Mouse (Mus musculus): ENCODE measurements around the gene Tmem198b. TPM values are rescaled to one million over a fixed set of nuclear protein-coding genes. Genes with fewer than 3 reads are reported as not detected.
"Not testable (repeated sequence)": the region's sequence is repeated elsewhere in the genome, so short reads cannot be mapped to it uniquely, and the experiment has no call there.

Tmem198b gene
- polyA plus RNA-seq, 1 experiment from 2014 or later: 14.2 TPM

GRCm38 (mm10) chr10:128837400-128837799 is 33.2 kb upstream of the Tmem198b start:
- no peak overlapping the region for H3K4me3 ChIP-seq (ENCODE audit: low read depth, low read length)

GRCm38 (mm10) chr10:128823821-128824220 is 19.7 kb upstream of the Tmem198b start:
- H3K9me3 ChIP-seq (replicated peaks; ENCODE audit: control insufficient read depth, low read length): no peaks in the 10 kb centered on the region
- H3K4me2 ChIP-seq (ENCODE audit: low read depth, low read length): no peak overlapping the region
- no peak overlapping the region for H3K4me3 ChIP-seq (ENCODE audit: low read depth, low read length)
- WGBS: 95% methylated on average over 9 of the region's 9 CpGs
- H3K9ac ChIP-seq (replicated peaks; ENCODE audit: low read length): no peak overlapping the region
- H3K36me3 ChIP-seq (replicated peaks; ENCODE audit: control insufficient read depth, insufficient read depth, low read depth, low read length): peaks cover 1% of the 10 kb centered on the region
- DNase-seq (ENCODE audit: low spot score) (no peak), ATAC-seq (replicated peaks; ENCODE audit: insufficient number of reproducible peaks, low FRiP score, low TSS enrichment, low read depth) (no peak)
- no peak overlapping the region for H3K27ac ChIP-seq (replicated peaks; ENCODE audit: low read depth, low read length)
- H3K27me3 ChIP-seq (ENCODE audit: control insufficient read depth, insufficient read depth, low read length): no peaks in the 10 kb centered on the region
- H3K4me1 ChIP-seq (ENCODE audit: control insufficient read depth, insufficient read depth, low read length): no peaks in the 10 kb centered on the region

More at GRCm38 (mm10) chr10:128837400-128837799, 33.2 kb upstream of the Tmem198b start:
- Histone ChIP-seq H3K27ac (replicated peaks; ENCODE audit: low read depth, low read length) (no peak overlapping the region), H3K4me1 (ENCODE audit: control insufficient read depth, insufficient read depth, low read length) (no peaks in the 10 kb centered on the region), H3K4me2 (ENCODE audit: low read depth, low read length) (no peak overlapping the region), H3K27me3 (ENCODE audit: control insufficient read depth, insufficient read depth, low read length) (no peaks in the 10 kb centered on the region), H3K36me3 (replicated peaks; ENCODE audit: control insufficient read depth, insufficient read depth, low read depth, low read length) (peaks cover 2% of the 10 kb centered on the region; the same call in 1 of the 2 replicates), H3K9ac (replicated peaks; ENCODE audit: low read length) (no peak overlapping the region), H3K9me3 (replicated peaks; ENCODE audit: control insufficient read depth, low read length) (no peaks in the 10 kb centered on the region)
- DNase-seq (ENCODE audit: low spot score): no peak
- ATAC-seq (replicated peaks; ENCODE audit: insufficient number of reproducible peaks, low FRiP score, low TSS enrichment, low read depth): no peak

- not testable (repeated sequence) for H3K9me3 ChIP-seq (replicated peaks; ENCODE audit: control insufficient read depth, low read length); H3K27me3 ChIP-seq (ENCODE audit: control insufficient read depth, insufficient read depth, low read length); H3K36me3 ChIP-seq (replicated peaks; ENCODE audit: control insufficient read depth, insufficient read depth, low read depth, low read length); H3K27ac ChIP-seq (replicated peaks; ENCODE audit: low read depth, low read length); DNase-seq (ENCODE audit: low spot score); H3K9ac ChIP-seq (replicated peaks; ENCODE audit: low read length); H3K4me1 ChIP-seq (ENCODE audit: control insufficient read depth, insufficient read depth, low read length); ATAC-seq (replicated peaks; ENCODE audit: insufficient number of reproducible peaks, low FRiP score, low TSS enrichment, low read depth)
- Histone ChIP-seq H3K4me3 (ENCODE audit: low read depth, low read length) (peak overlapping the region; percentile 87), H3K4me2 (ENCODE audit: low read depth, low read length) (peak overlapping the region; percentile 79)
- 77% methylated on average over 4 of the region's 4 CpGs for WGBS
These were observed 18.9 kb upstream of the Tmem198b start for GRCm38 (mm10) chr10:128823087-128823486.

- Histone ChIP-seq H3K4me1 (ENCODE audit: control insufficient read depth, insufficient read depth, low read length) (no peaks in the 10 kb centered on the region), H3K9ac (replicated peaks; ENCODE audit: low read length) (peak overlapping the region; percentile 85), H3K4me2 (ENCODE audit: low read depth, low read length) (peak overlapping the region; percentile 79), H3K9me3 (replicated peaks; ENCODE audit: control insufficient read depth, low read length) (no peaks in the 10 kb centered on the region), H3K27me3 (ENCODE audit: control insufficient read depth, insufficient read depth, low read length) (no peaks in the 10 kb centered on the region), H3K4me3 (ENCODE audit: low read depth, low read length) (peak overlapping the region; percentile 87), H3K27ac (replicated peaks; ENCODE audit: low read depth, low read length) (no peak overlapping the region), H3K36me3 (replicated peaks; ENCODE audit: control insufficient read depth, insufficient read depth, low read depth, low read length) (peaks cover 4% of the 10 kb centered on the region)
- ATAC-seq (replicated peaks; ENCODE audit: insufficient number of reproducible peaks, low FRiP score, low TSS enrichment, low read depth) (no peak), DNase-seq (ENCODE audit: low spot score) (no peak)
- 5% methylated on average over 13 of the region's 13 CpGs for WGBS
These were observed 18.0 kb upstream of the Tmem198b start for GRCm38 (mm10) chr10:128822135-128822534.

GRCm38 (mm10) chr10:128821358-128822056 is 17.3 kb upstream of the Tmem198b start, which contains the start of gene Ormdl2:
Ormdl2 (minus strand) TSS chr10:128821645.
- Histone ChIP-seq H3K4me1 (ENCODE audit: control insufficient read depth, insufficient read depth, low read length) (no peaks in the 10 kb centered on the region), H3K4me3 (ENCODE audit: low read depth, low read length) (peak within 1 kb of the TSS; percentile 87), H3K36me3 (replicated peaks; ENCODE audit: control insufficient read depth, insufficient read depth, low read depth, low read length) (peaks cover 6% of the 10 kb centered on the region), H3K27me3 (ENCODE audit: control insufficient read depth, insufficient read depth, low read length) (no peaks in the 10 kb centered on the region), H3K9ac (replicated peaks; ENCODE audit: low read length) (peak within 1 kb of the TSS; percentile 85), H3K9me3 (replicated peaks; ENCODE audit: control insufficient read depth, low read length) (no peaks in the 10 kb centered on the region), H3K27ac (replicated peaks; ENCODE audit: low read depth, low read length) (no peak within 1 kb of the TSS), H3K4me2 (ENCODE audit: low read depth, low read length) (peak within 1 kb of the TSS; percentile 79)
- WGBS: under 1% methylated on average over 46 of the region's 46 CpGs
- ATAC-seq (replicated peaks; ENCODE audit: insufficient number of reproducible peaks, low FRiP score, low TSS enrichment, low read depth) (peak; percentile 100), DNase-seq (ENCODE audit: low spot score) (peak; percentile 99)

GRCm38 (mm10) chr10:128820217-128820616 is 16.0 kb upstream of the Tmem198b start:
- H3K27me3 ChIP-seq (ENCODE audit: control insufficient read depth, insufficient read depth, low read length): no peaks in the 10 kb centered on the region
- H3K9me3 ChIP-seq (replicated peaks; ENCODE audit: control insufficient read depth, low read length): no peaks in the 10 kb centered on the region
- no peak overlapping the region for H3K27ac ChIP-seq (replicated peaks; ENCODE audit: low read depth, low read length)
- no peak overlapping the region for H3K4me2 ChIP-seq (ENCODE audit: low read depth, low read length)
- H3K9ac ChIP-seq (replicated peaks; ENCODE audit: low read length): no peak overlapping the region
- ATAC-seq (replicated peaks; ENCODE audit: insufficient number of reproducible peaks, low FRiP score, low TSS enrichment, low read depth): no peak
- WGBS: 87% methylated on average over 4 of the region's 4 CpGs
- H3K4me1 ChIP-seq (ENCODE audit: control insufficient read depth, insufficient read depth, low read length): no peaks in the 10 kb centered on the region
- DNase-seq (ENCODE audit: low spot score): no peak
- peaks cover 8% of the 10 kb centered on the region for H3K36me3 ChIP-seq (replicated peaks; ENCODE audit: control insufficient read depth, insufficient read depth, low read depth, low read length)
- H3K4me3 ChIP-seq (ENCODE audit: low read depth, low read length): no peak overlapping the region

- H3K4me2 ChIP-seq (ENCODE audit: low read depth, low read length): no peak within 1 kb of the TSS
- H3K4me1 ChIP-seq (ENCODE audit: control insufficient read depth, insufficient read depth, low read length): no peaks in the 10 kb centered on the region
- peaks cover 12% of the 10 kb centered on the region for H3K36me3 ChIP-seq (replicated peaks; ENCODE audit: control insufficient read depth, insufficient read depth, low read depth, low read length)
- H3K27me3 ChIP-seq (ENCODE audit: control insufficient read depth, insufficient read depth, low read length): no peaks in the 10 kb centered on the region
- no peak within 1 kb of the TSS for H3K9ac ChIP-seq (replicated peaks; ENCODE audit: low read length)
- no peak for ATAC-seq (replicated peaks; ENCODE audit: insufficient number of reproducible peaks, low FRiP score, low TSS enrichment, low read depth)
- no peak for DNase-seq (ENCODE audit: low spot score)
- H3K4me3 ChIP-seq (ENCODE audit: low read depth, low read length): no peak within 1 kb of the TSS
- H3K9me3 ChIP-seq (replicated peaks; ENCODE audit: control insufficient read depth, low read length): no peaks in the 10 kb centered on the region
- no peak within 1 kb of the TSS for H3K27ac ChIP-seq (replicated peaks; ENCODE audit: low read depth, low read length)
- 92% methylated on average over 13 of the region's 13 CpGs for WGBS
These were observed 12.9 kb upstream of the Tmem198b start, which contains the start of gene Sarnp for GRCm38 (mm10) chr10:128817033-128817432. Sarnp (plus strand) TSS chr10:128817333.

GRCm38 (mm10) chr10:128807018-128807417 is 2.8 kb upstream of the Tmem198b start:
- peak overlapping the region; percentile 24; the same call in 1 of the 2 replicates for H3K4me2 ChIP-seq (ENCODE audit: low read depth, low read length)
- 92% methylated on average over 8 of the region's 8 CpGs for WGBS
- no peaks in the 10 kb centered on the region for H3K36me3 ChIP-seq (replicated peaks; ENCODE audit: control insufficient read depth, insufficient read depth, low read depth, low read length)
- H3K4me1 ChIP-seq (ENCODE audit: control insufficient read depth, insufficient read depth, low read length): no peaks in the 10 kb centered on the region
- H3K27me3 ChIP-seq (ENCODE audit: control insufficient read depth, insufficient read depth, low read length): no peaks in the 10 kb centered on the region
- H3K9me3 ChIP-seq (replicated peaks; ENCODE audit: control insufficient read depth, low read length): no peaks in the 10 kb centered on the region
- DNase-seq (ENCODE audit: low spot score): no peak
- H3K4me3 ChIP-seq (ENCODE audit: low read depth, low read length): no peak overlapping the region
- H3K27ac ChIP-seq (replicated peaks; ENCODE audit: low read depth, low read length): no peak overlapping the region
- H3K9ac ChIP-seq (replicated peaks; ENCODE audit: low read length): no peak overlapping the region
- no peak for ATAC-seq (replicated peaks; ENCODE audit: insufficient number of reproducible peaks, low FRiP score, low TSS enrichment, low read depth)

Measured in embryonic facial prominence, embryonic 11.5 days (tissue).